Mouse (Mus musculus): ENCODE measurements around the gene Naaladl1. TPM values are rescaled to one million over a fixed set of nuclear protein-coding genes. Genes with fewer than 3 reads are reported as not detected.

Gene Naaladl1
- polyA plus RNA-seq, 1 experiment from 2014 or later, result 0.47 TPM

DNA sequence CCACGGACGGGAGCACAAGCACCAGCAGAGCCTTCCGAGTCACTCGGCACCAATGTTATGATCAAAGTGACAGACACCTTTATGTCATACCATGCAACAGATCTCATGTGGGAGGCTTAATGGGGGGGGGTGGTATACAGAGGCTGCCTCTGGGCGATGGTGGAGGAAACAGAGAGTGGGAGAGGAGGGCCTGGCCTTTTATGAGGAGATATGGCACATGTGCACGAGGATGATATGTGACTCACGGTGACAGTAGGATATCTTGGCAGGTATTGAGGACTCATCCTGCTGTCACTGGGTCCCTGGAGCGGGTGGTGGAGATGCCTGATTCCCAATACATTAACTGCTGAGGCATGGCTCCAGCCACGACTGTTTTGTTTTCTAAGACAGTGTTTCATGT is 49.6 kb downstream of the Naaladl1 start:
- Histone ChIP-seq H3K36me3 (ENCODE audit: control insufficient read depth, insufficient read depth, low read length) (no peaks in the 10 kb centered on the region), H3K27me3 (ENCODE audit: control insufficient read depth, insufficient read depth, low read length) (no peaks in the 10 kb centered on the region), H3K4me2 (ENCODE audit: low read depth, severe bottlenecking) (no peak overlapping the region), H3K4me1 (ENCODE audit: control insufficient read depth, insufficient read depth, low read length) (no peaks in the 10 kb centered on the region), H3K9me3 (ENCODE audit: control insufficient read depth, low read length) (no peaks in the 10 kb centered on the region), H3K9ac (ENCODE audit: low read length) (no peak overlapping the region), H3K4me3 (ENCODE audit: low read depth, low read length) (no peak overlapping the region), H3K27ac (replicated peaks; ENCODE audit: low read depth, low read length) (no peak overlapping the region)
- DNase-seq (ENCODE audit: low spot score), result no peak
- WGBS, result 85% methylated on average over 9 of the region's 9 CpGs
- no peak for ATAC-seq (ENCODE audit: insufficient number of reproducible peaks, low FRiP score, low TSS enrichment, low read depth)

DNA sequence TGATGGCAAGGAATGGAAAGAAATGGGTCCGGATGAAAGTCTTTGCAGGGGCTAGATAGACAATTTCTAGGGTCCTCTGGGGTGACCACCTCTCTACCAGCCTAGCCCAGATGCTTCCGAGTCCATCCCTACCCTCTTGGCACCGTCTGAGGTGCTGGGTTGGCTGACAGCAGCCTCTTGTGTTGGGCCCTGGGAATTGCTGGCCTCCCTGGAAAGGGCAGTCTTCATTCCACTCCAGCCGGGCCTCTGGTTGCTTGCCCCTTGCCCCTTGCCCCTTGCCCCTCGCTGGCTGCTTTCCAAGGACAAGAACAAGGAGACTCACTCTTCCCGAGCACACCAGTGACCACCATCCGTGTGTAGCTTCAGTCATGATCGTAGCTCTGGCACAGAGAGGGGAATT is 50.8 kb downstream of the Naaladl1 start:
- DNase-seq (ENCODE audit: low spot score), result no peak
- Histone ChIP-seq H3K27ac (replicated peaks; ENCODE audit: low read depth, low read length) (no peak overlapping the region), H3K9ac (ENCODE audit: low read length) (no peak overlapping the region), H3K36me3 (ENCODE audit: control insufficient read depth, insufficient read depth, low read length) (no peaks in the 10 kb centered on the region), H3K4me1 (ENCODE audit: control insufficient read depth, insufficient read depth, low read length) (no peaks in the 10 kb centered on the region), H3K27me3 (ENCODE audit: control insufficient read depth, insufficient read depth, low read length) (no peaks in the 10 kb centered on the region), H3K4me2 (ENCODE audit: low read depth, severe bottlenecking) (no peak overlapping the region), H3K9me3 (ENCODE audit: control insufficient read depth, low read length) (no peaks in the 10 kb centered on the region), H3K4me3 (ENCODE audit: low read depth, low read length) (no peak overlapping the region)
- no peak for ATAC-seq (ENCODE audit: insufficient number of reproducible peaks, low FRiP score, low TSS enrichment, low read depth)
- WGBS, result 65% methylated on average over 8 of the region's 8 CpGs

DNA sequence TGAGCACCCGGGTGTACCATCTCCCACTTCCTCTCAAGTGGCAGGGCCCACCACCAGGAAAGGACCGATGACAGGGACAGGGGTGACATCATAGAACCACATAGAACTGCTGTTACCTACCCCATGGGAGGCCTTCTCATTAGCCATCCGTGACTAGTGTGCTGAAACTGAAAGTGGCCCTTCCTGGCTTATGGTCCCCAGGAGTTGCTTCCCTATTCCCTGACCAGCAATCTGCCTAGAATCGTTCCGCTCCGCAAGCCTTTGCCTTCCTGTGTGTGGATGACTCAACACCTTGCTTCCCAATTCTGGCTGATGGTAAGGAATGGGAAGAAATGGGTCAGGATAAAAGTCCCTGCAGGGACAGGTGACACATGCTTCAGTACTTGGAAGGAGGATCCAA is 51.6 kb downstream of the Naaladl1 start:
- H3K27me3 ChIP-seq (ENCODE audit: control insufficient read depth, insufficient read depth, low read length), result no peaks in the 10 kb centered on the region
- no peak for DNase-seq (ENCODE audit: low spot score)
- no peaks in the 10 kb centered on the region for H3K36me3 ChIP-seq (ENCODE audit: control insufficient read depth, insufficient read depth, low read length)
- H3K9ac ChIP-seq (ENCODE audit: low read length), result no peak overlapping the region
- 71% methylated on average over 6 of the region's 6 CpGs for WGBS
- no peaks in the 10 kb centered on the region for H3K4me1 ChIP-seq (ENCODE audit: control insufficient read depth, insufficient read depth, low read length)
- no peak overlapping the region for H3K4me2 ChIP-seq (ENCODE audit: low read depth, severe bottlenecking)
- no peaks in the 10 kb centered on the region for H3K9me3 ChIP-seq (ENCODE audit: control insufficient read depth, low read length)
- no peak for ATAC-seq (ENCODE audit: insufficient number of reproducible peaks, low FRiP score, low TSS enrichment, low read depth)
- H3K4me3 ChIP-seq (ENCODE audit: low read depth, low read length), result no peak overlapping the region
- H3K27ac ChIP-seq (replicated peaks; ENCODE audit: low read depth, low read length), result no peak overlapping the region

DNA sequence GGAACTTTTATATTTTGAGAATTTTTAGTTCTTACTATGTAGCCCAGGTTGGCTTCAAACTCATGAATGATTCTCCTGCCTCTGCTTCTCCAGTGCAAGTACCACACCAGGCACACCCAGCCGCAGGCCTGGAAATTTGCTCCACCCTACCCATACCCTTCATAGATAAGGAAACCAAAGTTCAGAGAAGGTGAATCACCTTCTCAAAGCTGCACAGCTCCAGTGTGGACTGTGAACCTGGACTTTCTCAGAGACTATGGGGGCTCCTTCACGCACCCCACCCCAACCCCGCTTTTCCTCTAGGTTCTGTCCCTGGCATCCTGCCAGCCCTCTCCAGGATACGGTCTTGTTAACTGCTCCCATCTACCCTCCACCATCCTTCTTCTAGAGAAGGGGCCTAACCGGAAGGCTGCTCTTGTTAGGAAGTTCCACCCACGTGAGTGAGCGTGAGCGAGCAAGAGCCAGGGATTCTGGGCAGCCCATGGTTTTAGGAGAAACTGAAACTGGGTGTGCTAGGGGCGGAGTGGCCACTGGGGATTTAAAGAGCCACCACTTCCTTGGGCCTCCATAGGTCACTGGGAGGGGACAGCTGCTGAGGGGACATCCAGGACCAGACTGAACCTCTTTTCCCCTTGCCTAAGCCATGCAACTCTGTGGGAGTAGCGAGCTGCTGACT is 58.4 kb downstream of the Naaladl1 start:
- Histone ChIP-seq H3K27ac (replicated peaks; ENCODE audit: low read depth, low read length) (no peak overlapping the region), H3K9me3 (ENCODE audit: control insufficient read depth, low read length) (no peaks in the 10 kb centered on the region), H3K9ac (ENCODE audit: low read length) (no peak overlapping the region), H3K4me3 (ENCODE audit: low read depth, low read length) (no peak overlapping the region), H3K4me2 (ENCODE audit: low read depth, severe bottlenecking) (no peak overlapping the region), H3K36me3 (ENCODE audit: control insufficient read depth, insufficient read depth, low read length) (no peaks in the 10 kb centered on the region), H3K4me1 (ENCODE audit: control insufficient read depth, insufficient read depth, low read length) (no peaks in the 10 kb centered on the region), H3K27me3 (ENCODE audit: control insufficient read depth, insufficient read depth, low read length) (no peaks in the 10 kb centered on the region)
- no peak for DNase-seq (ENCODE audit: low spot score)
- 71% methylated on average over 10 of the region's 10 CpGs for WGBS
- ATAC-seq (ENCODE audit: insufficient number of reproducible peaks, low FRiP score, low TSS enrichment, low read depth), result no peak

Other genes with a start within 250 kb of the Naaladl1 start
- gene Frmd8, start 230.5 kb upstream of the Naaladl1 start, polyA plus RNA-seq (2014; fragmentation: Nextera tagmentation; extraction: Ambion mirVana), result 21.2 and 24.4 TPM in 2 replicates
- 1.5 TPM in 2 replicates for gene Slc25a45, start 228.0 kb upstream of the Naaladl1 start, polyA plus RNA-seq (2014; fragmentation: Nextera tagmentation; extraction: Ambion mirVana)
- gene Tigd3, start 211.6 kb upstream of the Naaladl1 start, polyA plus RNA-seq (2014; fragmentation: Nextera tagmentation; extraction: Ambion mirVana), result 4.7 and 5.1 TPM in 2 replicates
- 209 and 218 TPM in 2 replicates for gene Dpf2, start 192.8 kb upstream of the Naaladl1 start, polyA plus RNA-seq (2014; fragmentation: Nextera tagmentation; extraction: Ambion mirVana)
- 1.5 and 2.2 TPM in 2 replicates for gene Cdc42ep2, start 181.0 kb upstream of the Naaladl1 start, polyA plus RNA-seq (2014; fragmentation: Nextera tagmentation; extraction: Ambion mirVana)
- 109 and 111 TPM in 2 replicates for gene Pola2, start 141.6 kb upstream of the Naaladl1 start, polyA plus RNA-seq (2014; fragmentation: Nextera tagmentation; extraction: Ambion mirVana)
- gene Slc22a20, start 119.6 kb upstream of the Naaladl1 start, polyA plus RNA-seq (2014; fragmentation: Nextera tagmentation; extraction: Ambion mirVana), result not detected in 2 replicates
- gene Capn1, start 89.9 kb upstream of the Naaladl1 start, polyA plus RNA-seq (2014; fragmentation: Nextera tagmentation; extraction: Ambion mirVana), result 3.6 and 4.5 TPM in 2 replicates
- 30.3 and 32.2 TPM in 2 replicates for gene Syvn1, start 59.2 kb upstream of the Naaladl1 start, polyA plus RNA-seq (2014; fragmentation: Nextera tagmentation; extraction: Ambion mirVana)
- 95.3 and 98.6 TPM in 2 replicates for gene Mrpl49, start 48.0 kb upstream of the Naaladl1 start, polyA plus RNA-seq (2014; fragmentation: Nextera tagmentation; extraction: Ambion mirVana)
- 894 and 914 TPM in 2 replicates for gene Fau, start 47.9 kb upstream of the Naaladl1 start, polyA plus RNA-seq (2014; fragmentation: Nextera tagmentation; extraction: Ambion mirVana)
- 37.8 and 40.3 TPM in 2 replicates for gene Znhit2, start 44.6 kb upstream of the Naaladl1 start, polyA plus RNA-seq (2014; fragmentation: Nextera tagmentation; extraction: Ambion mirVana)
- gene Tm7sf2, start 37.4 kb upstream of the Naaladl1 start, polyA plus RNA-seq (2014; fragmentation: Nextera tagmentation; extraction: Ambion mirVana), result 21.6 and 25.2 TPM in 2 replicates
- 50.7 and 52.1 TPM in 2 replicates for gene Vps51, start 28.6 kb upstream of the Naaladl1 start, polyA plus RNA-seq (2014; fragmentation: Nextera tagmentation; extraction: Ambion mirVana)
- gene Tmem262, start 25.7 kb upstream of the Naaladl1 start, polyA plus RNA-seq (2014; fragmentation: Nextera tagmentation; extraction: Ambion mirVana), result not detected in 2 replicates
- 2.1 and 2.9 TPM in 2 replicates for gene Gm28374, start 23.5 kb upstream of the Naaladl1 start, polyA plus RNA-seq (2014; fragmentation: Nextera tagmentation; extraction: Ambion mirVana)
- gene Zfpl1, start 20.8 kb upstream of the Naaladl1 start, polyA plus RNA-seq (2014; fragmentation: Nextera tagmentation; extraction: Ambion mirVana), result 73.5 and 82.1 TPM in 2 replicates
- 60.5 and 63.8 TPM in 2 replicates for gene Cdca5, start 20.8 kb upstream of the Naaladl1 start, polyA plus RNA-seq (2014; fragmentation: Nextera tagmentation; extraction: Ambion mirVana)
- gene AC131692.1, start 11.4 kb upstream of the Naaladl1 start, polyA plus RNA-seq (2014; fragmentation: Nextera tagmentation; extraction: Ambion mirVana), result 0.70 TPM in 1 of 2 replicates, not detected in the other
- gene Sac3d1, start 12.9 kb downstream of the Naaladl1 start, polyA plus RNA-seq (2014; fragmentation: Nextera tagmentation; extraction: Ambion mirVana), result 65.4 and 65.8 TPM in 2 replicates
- 27.1 and 27.7 TPM in 2 replicates for gene Snx15, start 22.5 kb downstream of the Naaladl1 start, polyA plus RNA-seq (2014; fragmentation: Nextera tagmentation; extraction: Ambion mirVana)
- not detected in 2 replicates for gene Batf2, start 35.2 kb downstream of the Naaladl1 start, polyA plus RNA-seq (2014; fragmentation: Nextera tagmentation; extraction: Ambion mirVana)
- 66.8 and 68.0 TPM in 2 replicates for gene Arl2, start 35.8 kb downstream of the Naaladl1 start, polyA plus RNA-seq (2014; fragmentation: Nextera tagmentation; extraction: Ambion mirVana)
- not detected in 2 replicates for gene Majin, start 78.6 kb downstream of the Naaladl1 start, polyA plus RNA-seq (2014; fragmentation: Nextera tagmentation; extraction: Ambion mirVana)
- 2.0 and 2.4 TPM in 2 replicates for gene Gpha2, start 120.6 kb downstream of the Naaladl1 start, polyA plus RNA-seq (2014; fragmentation: Nextera tagmentation; extraction: Ambion mirVana)
- 18.6 and 19.2 TPM in 2 replicates for gene Ppp2r5b, start 130.1 kb downstream of the Naaladl1 start, polyA plus RNA-seq (2014; fragmentation: Nextera tagmentation; extraction: Ambion mirVana)
- gene Atg2a, start 135.9 kb downstream of the Naaladl1 start, polyA plus RNA-seq (2014; fragmentation: Nextera tagmentation; extraction: Ambion mirVana), result 8.9 and 10.5 TPM in 2 replicates
- gene Ehd1, start 170.9 kb downstream of the Naaladl1 start, polyA plus RNA-seq (2014; fragmentation: Nextera tagmentation; extraction: Ambion mirVana), result 56.1 and 59.3 TPM in 2 replicates
- 0.54 and 0.69 TPM in 2 replicates for gene Cdc42bpg, start 200.7 kb downstream of the Naaladl1 start, polyA plus RNA-seq (2014; fragmentation: Nextera tagmentation; extraction: Ambion mirVana)
- gene Men1, start 229.2 kb downstream of the Naaladl1 start, polyA plus RNA-seq (2014; fragmentation: Nextera tagmentation; extraction: Ambion mirVana), result 65.3 and 66.7 TPM in 2 replicates
- 6.8 and 7.3 TPM in 2 replicates for gene Map4k2, start 235.4 kb downstream of the Naaladl1 start, polyA plus RNA-seq (2014; fragmentation: Nextera tagmentation; extraction: Ambion mirVana)

Measured in limb, embryonic 11.5 days (tissue).